Mouse (Mus musculus) CH12.LX (cell line): ENCODE measurements at regions not wholly inside any gene's neighbourhood (a gene's known extent, or its start where the extent isn't known, plus 50 kb on each side); places are given as distances from the start of the nearest gene placed in this dataset.

Experiments
- DNase-seq: peaks from one replicate; pipeline ENCODE4 v3.0.0-alpha.2; 2013; ENCODE audit errors: extremely low read depth
- H3K27ac ChIP-seq: 2 replicates; pipeline ENCODE4 v1.5.1; 2012; ENCODE audit warnings: low read depth, mild to moderate bottlenecking, control low read depth, moderate library complexity; ENCODE audit not compliant: insufficient read depth
- H3K27me3 ChIP-seq: replicated peaks from 2 replicates; pipeline ENCODE3; 2012; ENCODE audit warnings: inconsistent platforms
- H3K36me3 ChIP-seq, 2 experiments: replicated peaks in 1 of 2; 2 replicates each; pipeline versions ENCODE3 to v1.6.1; 2012; ENCODE audit warnings: inconsistent platforms in 1 of 2, low read length in 1 of 2, mild to moderate bottlenecking in 1 of 2, mixed read lengths in 1 of 2, moderate library complexity in 1 of 2; ENCODE audit not compliant: control insufficient read depth in 1 of 2, insufficient read depth in 1 of 2
- H3K4me1 ChIP-seq, 2 experiments: 2 replicates each; pipeline ENCODE4 v1.6.1; 2012; ENCODE audit warnings: inconsistent platforms in 1 of 2, moderate library complexity in 1 of 2; ENCODE audit not compliant: insufficient read depth in 2 of 2, control insufficient read depth in 1 of 2
- H3K4me2 ChIP-seq: 2 replicates; pipeline ENCODE4 v1.6.1; 2012; ENCODE audit warnings: low read depth, mild to moderate bottlenecking, control low read depth; ENCODE audit not compliant: poor library complexity, insufficient read depth, severe bottlenecking
- H3K4me3 ChIP-seq, 3 experiments: fragments of 150-350 bp in 1 of 3; sonication (generic) in 1 of 3; replicated peaks in 1 of 3; 2 replicates each; pipeline versions ENCODE3 to v1.5.1; 2011 to 2012; ENCODE audit warnings: low read depth in 2 of 3, low read length in 2 of 3, mild to moderate bottlenecking in 2 of 3, moderate library complexity in 2 of 3, control low read depth in 1 of 3, improper control_type of control experiment in 1 of 3, inconsistent platforms in 1 of 3, mixed read lengths in 1 of 3; ENCODE audit not compliant: poor library complexity in 1 of 3
- H3K79me2 ChIP-seq: replicated peaks from 2 replicates; pipeline ENCODE4 v1.6.1; 2012; ENCODE audit warnings: mild to moderate bottlenecking, moderate library complexity; ENCODE audit not compliant: control insufficient read depth, poor library complexity, insufficient read depth, severe bottlenecking; ENCODE audit errors: extremely low read depth
- H3K9ac ChIP-seq: 2 replicates; pipeline ENCODE4 v1.6.1; 2012; ENCODE audit warnings: low read depth, mild to moderate bottlenecking, control low read depth, moderate library complexity; ENCODE audit not compliant: insufficient read depth
- H3K9me3 ChIP-seq: replicated peaks from 2 replicates; pipeline ENCODE3; 2012; ENCODE audit warnings: low read length, inconsistent platforms, mixed read lengths
- BHLHE40 ChIP-seq: IDR thresholded peaks from 2 replicates; pipeline ENCODE4 v1.6.1; 2011; ENCODE audit warnings: mild to moderate bottlenecking, low read depth, low read length, improper control_type of control experiment
- E2F4 ChIP-seq: IDR thresholded peaks from 2 replicates; pipeline ENCODE4 v1.6.1; 2011; ENCODE audit warnings: low read depth, low read length, improper control_type of control experiment; ENCODE audit not compliant: insufficient replicate concordance
- ELF1 ChIP-seq: IDR thresholded peaks from 2 replicates; pipeline ENCODE4 v1.6.1; 2014; ENCODE audit warnings: low read depth, mild to moderate bottlenecking, inconsistent platforms, low read length, improper control_type of control experiment
- JUN ChIP-seq: IDR thresholded peaks from 2 replicates; pipeline ENCODE4 v1.6.1; 2011; ENCODE audit warnings: low read depth, mild to moderate bottlenecking, low read length, improper control_type of control experiment, moderate library complexity; ENCODE audit not compliant: insufficient read depth
- KAT2A ChIP-seq: IDR thresholded peaks from 2 replicates; pipeline ENCODE4 v1.6.1; 2012; ENCODE audit warnings: low read length, improper control_type of control experiment, inconsistent platforms; ENCODE audit not compliant: insufficient replicate concordance
- MAFK ChIP-seq: IDR thresholded peaks from 2 replicates; pipeline ENCODE4 v1.6.1; 2011; ENCODE audit warnings: low read length, improper control_type of control experiment; ENCODE audit not compliant: insufficient replicate concordance
- MEF2A ChIP-seq: IDR thresholded peaks from 2 replicates; pipeline ENCODE4 v1.6.1; 2014; ENCODE audit warnings: low read depth, mild to moderate bottlenecking, inconsistent platforms, low read length, improper control_type of control experiment, borderline replicate concordance
- NELFE ChIP-seq: IDR thresholded peaks from 2 replicates; pipeline ENCODE4 v1.6.1; 2011; ENCODE audit warnings: low read depth, low read length, improper control_type of control experiment
- SIN3A ChIP-seq: IDR thresholded peaks from 2 replicates; pipeline ENCODE4 v1.6.1; 2012; ENCODE audit warnings: low read length, improper control_type of control experiment, inconsistent platforms
- SMC3 ChIP-seq: IDR thresholded peaks from 2 replicates; pipeline ENCODE4 v1.6.1; 2011; ENCODE audit warnings: low read depth, low read length, improper control_type of control experiment
- TBP ChIP-seq: conservative IDR thresholded peaks from 2 replicates; pipeline ENCODE4 v1.6.1; 2011; ENCODE audit warnings: low read depth, low read length, improper control_type of control experiment
- UBTF ChIP-seq: IDR thresholded peaks from 2 replicates; pipeline ENCODE4 v1.6.1; 2012; ENCODE audit warnings: low read depth, mild to moderate bottlenecking, inconsistent platforms, low read length, improper control_type of control experiment, moderate library complexity
- ZMIZ1 ChIP-seq: IDR thresholded peaks from 2 replicates; pipeline ENCODE4 v1.6.1; 2012; ENCODE audit warnings: low read depth, mild to moderate bottlenecking, inconsistent platforms, low read length, improper control_type of control experiment
- dilution Hi-C: fragments of 300-500 bp; cut with MboI; formaldehyde crosslinking; loops from 2 replicates; pipeline ENCODE4 v1.14.3; 2020; ENCODE audit warnings: low sequenced_read_pairs; ENCODE audit not compliant: extremely low pct_unique_long_range_greater_than_20kb, extremely low pct_ligation_motif_present
- in situ Hi-C: fragments of 300-500 bp; cut with MboI; formaldehyde crosslinking; loops from 3 replicates; pipeline ENCODE4 v1.14.3; 2019; ENCODE audit warnings: low sequenced_read_pairs, low pct_ligation_motif_present, low pct_unique_long_range_greater_than_20kb, mixed read lengths

- no peak for DNase-seq
- no peak overlapping the region for H3K4me3 ChIP-seq
- no peak overlapping the region for H3K27ac ChIP-seq
These were observed 436.7 kb upstream of the Jarid2 start for GRCm38 (mm10) chr13:44292476-44293056.

GRCm38 (mm10) chr13:44293736-44294416 lies 435.4 kb upstream of the Jarid2 start:
- in situ Hi-C loops (no loop called here), dilution Hi-C loops (no loop called here)
- DNase-seq, result no peak
- Histone ChIP-seq H3K36me3 (no peaks in the 10 kb centered on the region), H3K27ac (no peak overlapping the region), H3K27me3 (no peaks in the 10 kb centered on the region)
- TF ChIP-seq MEF2A (no peak), MAFK (no peak), JUN (no peak), ELF1 (no peak), NELFE (no peak), E2F4 (no peak), SMC3 (no peak), SIN3A (no peak), TBP (no peak), ZMIZ1 (no peak), UBTF (no peak)
- TF ChIP-seq, all 38 proteins: peak for 0
- Histone ChIP-seq H3K79me2 (no peaks in the 10 kb centered on the region), H3K4me3 (no peak overlapping the region), H3K4me1 (peaks cover 0 to 29% of the 10 kb centered on the region in 2 experiments; a peak in 2 of 4 replicates), H3K9me3 (peaks cover 12% of the 10 kb centered on the region), H3K4me2 (no peak overlapping the region), H3K9ac (no peak overlapping the region)

More at GRCm38 (mm10) chr13:44292476-44293056, 436.7 kb upstream of the Jarid2 start:
- H3K4me2 ChIP-seq, result no peak overlapping the region
- no peaks in the 10 kb centered on the region for H3K27me3 ChIP-seq
- H3K9me3 ChIP-seq, result peaks cover 12% of the 10 kb centered on the region
- in situ Hi-C loops, result no loop called here
- TF ChIP-seq KAT2A, result no peak
- TF ChIP-seq ZMIZ1, result no peak
- TF ChIP-seq TBP, result no peak
- TF ChIP-seq E2F4, result no peak
- peak; percentile 34; the same call in 1 of the 2 replicates for TF ChIP-seq BHLHE40
- TF ChIP-seq SIN3A, result no peak
- no peaks in the 10 kb centered on the region for H3K36me3 ChIP-seq
- peaks cover 0 to 26% of the 10 kb centered on the region in 2 experiments; a peak in 2 of 4 replicates for H3K4me1 ChIP-seq
- no peaks in the 10 kb centered on the region for H3K79me2 ChIP-seq
- H3K9ac ChIP-seq, result no peak overlapping the region
- dilution Hi-C loops, result no loop called here
